27 mouse cellular contexts compared by ENCODE assay signal in genomic region chr14:20075544-20075943, GRCm38 (mm10).
A peak's percentile ranks its signal among the peaks of the same experiment; 100 is the strongest.
DNase-seq lines count a peak whose midpoint lies in the region; ATAC-seq and TF ChIP-seq lines count a peak whose summit lies in the region.
"Had no signal": no experiment of that assay in that cellular context is flagged by ENCODE, and none has a peak within 500 bp of the region (broad histone marks: within the 10 kb centered on the region; RNA-seq: fewer than 3 reads in every experiment).

No protein-coding gene starts in this region.

- TF ChIP-seq CTCF in kidney, adult 2 months (conservative IDR thresholded peaks at IDR 0.05; ENCODE audit: insufficient read depth, insufficient read length, low read depth, low read length) = no peak
- TF ChIP-seq CTCF in C2C12 (IDR thresholded peaks at IDR 0.05; ENCODE audit: control insufficient read depth, insufficient read depth, insufficient read length) = no peak
- TF ChIP-seq CTCF in intestine, postnatal 0 days (IDR thresholded peaks at IDR 0.05; ENCODE audit: low read depth) = no peak

- no peaks in the 10 kb centered on the region for H3K27me3 ChIP-seq in kidney, adult 2 months (replicated peaks; ENCODE audit: control insufficient read depth, insufficient read depth, low read length)
- H3K27me3 ChIP-seq in C2C12 (ENCODE audit: control insufficient read depth, insufficient read depth, insufficient read length) (no peaks in the 10 kb centered on the region), myocyte (ENCODE audit: control insufficient read depth, insufficient read depth, insufficient read length) (no peaks in the 10 kb centered on the region)
- H3K27me3 ChIP-seq in intestine, postnatal 0 days (replicated peaks; ENCODE audit: control insufficient read depth, insufficient read depth, low read length) = no peaks in the 10 kb centered on the region
- H3K27me3 ChIP-seq: hindbrain, embryonic 13.5 days; liver, embryonic 12.5 days; midbrain, embryonic 13.5 days; neural tube, embryonic 15.5 days had no signal

- H3K4me3 ChIP-seq in kidney, adult 2 months (ENCODE audit: insufficient read depth, low read depth, low read length) = no peak overlapping the region
- no peak overlapping the region for H3K4me3 ChIP-seq in C2C12 (ENCODE audit: insufficient read depth, poor library complexity, severe bottlenecking)
- no peak overlapping the region for H3K4me3 ChIP-seq in myocyte
- H3K4me3 ChIP-seq in intestine, postnatal 0 days (ENCODE audit: low read depth, low read length) = no peak overlapping the region
- H3K4me3 ChIP-seq: hindbrain, embryonic 13.5 days; liver, embryonic 12.5 days; midbrain, embryonic 13.5 days; neural tube, embryonic 15.5 days had no signal

- H3K79me2 ChIP-seq in C2C12 (ENCODE audit: control insufficient read depth, insufficient read depth) = no peaks in the 10 kb centered on the region
- no peaks in the 10 kb centered on the region for H3K79me2 ChIP-seq in myocyte (ENCODE audit: control insufficient read depth, insufficient read depth)

- H3K79me3 ChIP-seq in C2C12 (ENCODE audit: low read depth) = no peaks in the 10 kb centered on the region

- no peak for TF ChIP-seq POLR2A in kidney, adult 2 months (IDR thresholded peaks at IDR 0.05; ENCODE audit: low read depth, low read length)
- no peak for TF ChIP-seq POLR2A in myocyte (IDR thresholded peaks at IDR 0.05; ENCODE audit: insufficient read length, low read depth)

- H3K4me1 ChIP-seq in kidney, adult 2 months (ENCODE audit: control insufficient read depth, insufficient read depth, low read length) = no peaks in the 10 kb centered on the region; the same call in 1 of the 2 replicates
- no peaks in the 10 kb centered on the region for H3K4me1 ChIP-seq in intestine, postnatal 0 days (replicated peaks; ENCODE audit: control insufficient read depth, insufficient read depth, low read length)
- H3K4me1 ChIP-seq: midbrain, embryonic 13.5 days; neural tube, embryonic 15.5 days had no signal

- no peak overlapping the region for H3K9ac ChIP-seq in intestine, postnatal 0 days (ENCODE audit: low read depth, low read length)
- H3K9ac ChIP-seq: hindbrain, embryonic 13.5 days; liver, embryonic 12.5 days; liver, postnatal 0 days; midbrain, embryonic 13.5 days; neural tube, embryonic 15.5 days had no signal

- peak; percentile 7 for DNase-seq in kidney, adult 2 months
- DNase-seq in kidney, adult 11 months = no peak
- DNase-seq in brain, adult 2 months (ENCODE audit: low read depth, low spot score) = peak; percentile 53
- no peak for DNase-seq in right cerebral cortex, postnatal 10 days (ENCODE audit: low spot score in 2 of 2)
- DNase-seq: adrenal gland, adult 8-10 months; cerebellum, adult 8-10 months; cerebellum, postnatal 25 days; gastrocnemius, postnatal 14 days; heart, adult 18-20 months; heart, postnatal 4 days; kidney, adult 18-20 months; layer of hippocampus, postnatal 36 days; liver, postnatal 0 days; retina, postnatal 1 day; right cerebral cortex, postnatal 25 days; thymus, postnatal 14 days had no signal

- H3K9me3 ChIP-seq in intestine, postnatal 0 days (ENCODE audit: control insufficient read depth) = no peaks in the 10 kb centered on the region
- H3K9me3 ChIP-seq: hindbrain, embryonic 13.5 days; liver, embryonic 12.5 days; midbrain, embryonic 13.5 days; neural tube, embryonic 15.5 days had no signal

- H3K4me2 ChIP-seq in myocyte (ENCODE audit: low read depth) = peak overlapping the region; percentile 44
- no peak overlapping the region for H3K4me2 ChIP-seq in intestine, postnatal 0 days (replicated peaks; ENCODE audit: low read depth)
- H3K4me2 ChIP-seq: heart, embryonic 11.5 days; hindbrain, embryonic 13.5 days; liver, embryonic 12.5 days; midbrain, embryonic 13.5 days; neural tube, embryonic 15.5 days had no signal

- no peaks in the 10 kb centered on the region; the same call in 1 of the 2 replicates for H3K36me3 ChIP-seq in kidney, adult 2 months (ENCODE audit: control insufficient read depth, insufficient read depth, low read length)
- no peaks in the 10 kb centered on the region for H3K36me3 ChIP-seq in C2C12 (ENCODE audit: control insufficient read depth, insufficient read depth)
- no peaks in the 10 kb centered on the region for H3K36me3 ChIP-seq in myocyte (ENCODE audit: control insufficient read depth, insufficient read depth)
- no peaks in the 10 kb centered on the region for H3K36me3 ChIP-seq in intestine, postnatal 0 days (ENCODE audit: control insufficient read depth, insufficient read depth)
- H3K36me3 ChIP-seq: hindbrain, embryonic 13.5 days; liver, embryonic 12.5 days; neural tube, embryonic 15.5 days had no signal

- no peak overlapping the region for H3ac ChIP-seq in C2C12 (ENCODE audit: control insufficient read depth, insufficient read length, low read depth)
- no peak overlapping the region for H3ac ChIP-seq in myocyte (ENCODE audit: control insufficient read depth, insufficient read length)

- no peak for ATAC-seq in intestine, postnatal 0 days
- ATAC-seq: forebrain, embryonic 16.5 days; liver, embryonic 12.5 days; liver, postnatal 0 days; lung, postnatal 0 days; midbrain, embryonic 13.5 days had no signal

- H3K27ac ChIP-seq in kidney, adult 2 months (ENCODE audit: insufficient read depth, low read depth, low read length) = no peak overlapping the region
- no peak overlapping the region for H3K27ac ChIP-seq in intestine, postnatal 0 days (ENCODE audit: low read depth, low read length)
- H3K27ac ChIP-seq: hindbrain, embryonic 13.5 days; liver, embryonic 12.5 days; macrophage; midbrain, embryonic 13.5 days; neural tube, embryonic 15.5 days had no signal

- 81% methylated on average over 7 of the region's 7 CpGs for WGBS in kidney, adult 2 months
- 85% methylated on average over 7 of the region's 7 CpGs for WGBS in intestine, postnatal 0 days

TF ChIP-seq in C2C12, 6 proteins besides CTCF, POLR2A, EP300 and RAD21:
- TF ChIP-seq FOSL1 (IDR thresholded peaks at IDR 0.05; ENCODE audit: insufficient read depth, low read length, poor library complexity, severe bottlenecking) = no peak
- no peak for TF ChIP-seq MYOG (IDR thresholded peaks at IDR 0.05; ENCODE audit: control insufficient read depth, extremely low read depth, insufficient read length)
- no peak for TF ChIP-seq USF1 (IDR thresholded peaks at IDR 0.05; ENCODE audit: low read depth)
- TF ChIP-seq CEBPB (IDR thresholded peaks at IDR 0.05; ENCODE audit: low read depth) = no peak
- peak; percentile 71 for TF ChIP-seq MYOD1 (IDR thresholded peaks at IDR 0.05; ENCODE audit: control insufficient read depth, insufficient read length, low read depth)
- TF ChIP-seq MAX (IDR thresholded peaks at IDR 0.05) = no peak

TF ChIP-seq in myocyte, 11 proteins besides CTCF, POLR2A, EP300 and RAD21:
- TF ChIP-seq MYOG (IDR thresholded peaks at IDR 0.05; ENCODE audit: control insufficient read depth in 1 of 3, insufficient read depth in 1 of 3, insufficient read length in 2 of 3, low read depth in 2 of 3) = peak in 2 of 3 experiments; percentile 23 to 73
- TF ChIP-seq MYOD1 (IDR thresholded peaks at IDR 0.05; ENCODE audit: control insufficient read depth in 1 of 3, insufficient read length in 2 of 3, low read depth in 2 of 3) = peak; percentile 62 to 74 (median 64)
- TF ChIP-seq TCF12 (IDR thresholded peaks at IDR 0.05; ENCODE audit: insufficient read depth, poor library complexity, severe bottlenecking) = peak; percentile 52
- TF ChIP-seq E2F4 (IDR thresholded peaks at IDR 0.05; ENCODE audit: insufficient read depth) = no peak
- no peak for TF ChIP-seq SRF (IDR thresholded peaks at IDR 0.05; ENCODE audit: control insufficient read depth, insufficient read length, low read depth)
- TF ChIP-seq USF1 (IDR thresholded peaks at IDR 0.05; ENCODE audit: low read depth) = no peak
- no peak for TF ChIP-seq REST (IDR thresholded peaks at IDR 0.05; ENCODE audit: insufficient read depth, insufficient read length)

Comparison
In these comparisons a context has a peak if more than half of its experiments do, and no peak if none do; other contexts are left out.
1. DNase-seq: peak in kidney, adult 2 months (single experiment) and brain, adult 2 months (single experiment); none in kidney, adult 11 months (single experiment) and right cerebral cortex, postnatal 10 days (0 of 2).